Mouse (Mus musculus): ENCODE measurements around the gene Upk2. TPM values are rescaled to one million over a fixed set of nuclear protein-coding genes. Genes with fewer than 3 reads are reported as not detected.
A peak's percentile ranks its signal among the peaks of the same experiment; 100 is the strongest.

The Upk2 gene
- polyA plus RNA-seq, 1 experiment from 2014 or later = not detected

DNA sequence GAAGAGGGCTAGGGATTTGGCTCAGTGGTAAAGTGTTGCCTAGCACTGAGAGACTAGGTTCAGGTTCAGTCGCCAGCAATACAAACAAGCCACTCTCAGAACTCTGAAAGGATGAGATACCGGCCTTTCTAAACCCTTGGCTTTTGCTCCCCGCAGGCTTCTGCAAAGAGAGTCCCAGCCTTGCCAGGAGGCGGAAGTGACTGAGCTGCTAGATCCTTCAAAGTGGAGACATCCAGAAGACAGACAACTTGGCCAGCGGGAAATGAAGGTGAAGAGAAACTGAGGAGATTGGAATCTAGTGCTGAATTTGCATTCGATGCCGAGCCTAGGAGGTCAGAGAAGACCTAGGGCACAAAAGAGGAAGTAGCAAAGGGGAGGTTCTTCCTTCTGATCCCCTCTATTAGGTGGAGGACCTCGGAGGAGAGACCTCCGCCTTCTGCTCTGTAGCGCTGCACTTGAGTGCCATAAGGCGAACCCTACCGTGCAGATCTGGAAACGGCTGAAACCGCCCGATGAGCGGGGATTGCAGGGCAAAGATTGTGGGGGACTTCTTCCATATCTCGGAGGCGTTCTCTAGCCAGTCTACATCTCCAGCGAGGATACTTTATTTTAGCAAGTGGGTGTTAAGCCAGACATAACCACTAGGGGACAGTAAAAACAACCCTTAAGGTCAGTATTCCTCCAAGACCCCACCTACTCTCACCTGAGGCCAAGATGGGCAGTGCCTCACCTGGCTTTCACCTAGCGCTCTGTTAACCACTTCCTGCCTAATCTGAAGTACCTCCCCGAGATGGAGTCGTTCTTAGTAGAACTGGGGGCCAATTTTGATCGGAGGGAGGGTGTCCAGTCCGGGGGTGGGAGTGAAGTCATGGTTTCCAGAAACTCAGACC is 22.8 kb upstream of the Upk2 start:
- ATAC-seq (replicated peaks; ENCODE audit: extremely low read depth, insufficient read depth, low FRiP score) = no peak
- Histone ChIP-seq H3K9ac (ENCODE audit: low read length) (peak overlapping the region; percentile 86), H3K27me3 (ENCODE audit: control insufficient read depth, insufficient read depth, low read length) (no peaks in the 10 kb centered on the region), H3K4me2 (ENCODE audit: low read depth, low read length) (peak overlapping the region; percentile 95), H3K9me3 (replicated peaks; ENCODE audit: control insufficient read depth, low read length) (no peaks in the 10 kb centered on the region), H3K36me3 (ENCODE audit: control insufficient read depth, insufficient read depth) (no peaks in the 10 kb centered on the region), H3K4me3 (ENCODE audit: low read length) (peak overlapping the region; percentile 74), H3K27ac (ENCODE audit: low read length) (peak overlapping the region; percentile 97), H3K4me1 (ENCODE audit: control insufficient read depth, insufficient read depth, low read length) (peaks cover 26% of the 10 kb centered on the region)
- 7% methylated on average over 24 of the region's 24 CpGs for WGBS

- Histone ChIP-seq H3K4me2 (ENCODE audit: low read depth, low read length) (no peak overlapping the region), H3K9me3 (replicated peaks; ENCODE audit: control insufficient read depth, low read length) (no peaks in the 10 kb centered on the region), H3K27ac (ENCODE audit: low read length) (no peak overlapping the region), H3K27me3 (ENCODE audit: control insufficient read depth, insufficient read depth, low read length) (no peaks in the 10 kb centered on the region), H3K4me3 (ENCODE audit: low read length) (no peak overlapping the region), H3K4me1 (ENCODE audit: control insufficient read depth, insufficient read depth, low read length) (peaks cover 21% of the 10 kb centered on the region), H3K9ac (ENCODE audit: low read length) (no peak overlapping the region), H3K36me3 (ENCODE audit: control insufficient read depth, insufficient read depth) (no peaks in the 10 kb centered on the region)
- no peak for ATAC-seq (replicated peaks; ENCODE audit: extremely low read depth, insufficient read depth, low FRiP score)
- WGBS = 95% methylated on average over 3 of the region's 3 CpGs
These were observed 21.2 kb upstream of the Upk2 start for GRCm38 (mm10) chr9:44475936-44476335.

- no peaks in the 10 kb centered on the region for H3K9me3 ChIP-seq (replicated peaks; ENCODE audit: control insufficient read depth, low read length)
- 27% methylated on average over 1 of the region's 1 CpGs for WGBS
These were observed 19.6 kb upstream of the Upk2 start for GRCm38 (mm10) chr9:44474327-44474726.

GRCm38 (mm10) chr9:44473184-44473583 is 18.4 kb upstream of the Upk2 start:
- no peak overlapping the region for H3K4me2 ChIP-seq (ENCODE audit: low read depth, low read length)
- no peak overlapping the region for H3K4me3 ChIP-seq (ENCODE audit: low read length)
- H3K9me3 ChIP-seq (replicated peaks; ENCODE audit: control insufficient read depth, low read length) = no peaks in the 10 kb centered on the region
- peaks cover 13% of the 10 kb centered on the region for H3K4me1 ChIP-seq (ENCODE audit: control insufficient read depth, insufficient read depth, low read length)
- no peak overlapping the region for H3K27ac ChIP-seq (ENCODE audit: low read length)
- no peak overlapping the region for H3K9ac ChIP-seq (ENCODE audit: low read length)
- peaks cover 4% of the 10 kb centered on the region; the same call in 1 of the 2 replicates for H3K27me3 ChIP-seq (ENCODE audit: control insufficient read depth, insufficient read depth, low read length)
- no peaks in the 10 kb centered on the region for H3K36me3 ChIP-seq (ENCODE audit: control insufficient read depth, insufficient read depth)
- 56% methylated on average over 3 of the region's 3 CpGs for WGBS
- no peak for ATAC-seq (replicated peaks; ENCODE audit: extremely low read depth, insufficient read depth, low FRiP score)

More at GRCm38 (mm10) chr9:44474327-44474726, 19.6 kb upstream of the Upk2 start:
- no peak for ATAC-seq (replicated peaks; ENCODE audit: extremely low read depth, insufficient read depth, low FRiP score)
- Histone ChIP-seq H3K27me3 (ENCODE audit: control insufficient read depth, insufficient read depth, low read length) (peaks cover 2% of the 10 kb centered on the region; the same call in 1 of the 2 replicates), H3K36me3 (ENCODE audit: control insufficient read depth, insufficient read depth) (no peaks in the 10 kb centered on the region), H3K4me3 (ENCODE audit: low read length) (no peak overlapping the region), H3K27ac (ENCODE audit: low read length) (no peak overlapping the region), H3K9ac (ENCODE audit: low read length) (no peak overlapping the region), H3K4me1 (ENCODE audit: control insufficient read depth, insufficient read depth, low read length) (peaks cover 15% of the 10 kb centered on the region), H3K4me2 (ENCODE audit: low read depth, low read length) (no peak overlapping the region)

- no peaks in the 10 kb centered on the region for H3K4me1 ChIP-seq (ENCODE audit: control insufficient read depth, insufficient read depth, low read length)
- peaks cover 6% of the 10 kb centered on the region; the same call in 1 of the 2 replicates for H3K27me3 ChIP-seq (ENCODE audit: control insufficient read depth, insufficient read depth, low read length)
- ATAC-seq (replicated peaks; ENCODE audit: extremely low read depth, insufficient read depth, low FRiP score) = no peak
- no peaks in the 10 kb centered on the region for H3K36me3 ChIP-seq (ENCODE audit: control insufficient read depth, insufficient read depth)
- no peak overlapping the region for H3K9ac ChIP-seq (ENCODE audit: low read length)
- H3K27ac ChIP-seq (ENCODE audit: low read length) = no peak overlapping the region
- no peak overlapping the region for H3K4me3 ChIP-seq (ENCODE audit: low read length)
- WGBS = 52% methylated on average over 2 of the region's 2 CpGs
- no peaks in the 10 kb centered on the region for H3K9me3 ChIP-seq (replicated peaks; ENCODE audit: control insufficient read depth, low read length)
- no peak overlapping the region for H3K4me2 ChIP-seq (ENCODE audit: low read depth, low read length)
These were observed 14.0 kb upstream of the Upk2 start for GRCm38 (mm10) chr9:44468800-44469199.

GRCm38 (mm10) chr9:44468224-44468623 is 13.4 kb upstream of the Upk2 start:
- H3K36me3 ChIP-seq (ENCODE audit: control insufficient read depth, insufficient read depth) = no peaks in the 10 kb centered on the region

DNA sequence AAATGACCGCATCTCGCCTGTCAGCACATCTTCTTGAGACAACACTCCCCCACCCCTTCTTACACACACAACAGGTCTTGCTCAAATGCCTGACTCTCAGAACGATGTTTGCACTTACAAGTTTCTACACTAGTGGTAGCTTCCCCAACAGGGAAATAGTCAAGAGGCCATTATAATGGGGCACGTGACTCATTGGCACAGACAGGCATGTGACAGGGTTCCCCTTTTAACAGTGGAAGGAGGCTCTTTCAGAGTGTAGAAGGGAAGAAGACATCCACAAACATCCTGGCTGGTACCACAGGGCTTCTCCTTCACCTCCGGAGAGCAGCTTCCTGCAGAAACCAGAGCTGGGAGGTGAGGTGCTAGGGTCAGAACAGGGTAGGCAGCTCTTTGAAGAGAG is 7.2 kb upstream of the Upk2 start:
- Histone ChIP-seq H3K4me1 (ENCODE audit: control insufficient read depth, insufficient read depth, low read length) (no peaks in the 10 kb centered on the region), H3K9me3 (replicated peaks; ENCODE audit: control insufficient read depth, low read length) (no peaks in the 10 kb centered on the region), H3K4me2 (ENCODE audit: low read depth, low read length) (no peak overlapping the region), H3K27me3 (ENCODE audit: control insufficient read depth, insufficient read depth, low read length) (peaks cover 4% of the 10 kb centered on the region; the same call in 1 of the 2 replicates), H3K27ac (ENCODE audit: low read length) (no peak overlapping the region), H3K9ac (ENCODE audit: low read length) (no peak overlapping the region), H3K4me3 (ENCODE audit: low read length) (no peak overlapping the region), H3K36me3 (ENCODE audit: control insufficient read depth, insufficient read depth) (no peaks in the 10 kb centered on the region)
- ATAC-seq (replicated peaks; ENCODE audit: extremely low read depth, insufficient read depth, low FRiP score) = no peak
- 70% methylated on average over 5 of the region's 5 CpGs for WGBS

More at GRCm38 (mm10) chr9:44468224-44468623, 13.4 kb upstream of the Upk2 start:
- Histone ChIP-seq H3K9ac (ENCODE audit: low read length) (no peak overlapping the region), H3K4me3 (ENCODE audit: low read length) (no peak overlapping the region), H3K4me2 (ENCODE audit: low read depth, low read length) (no peak overlapping the region), H3K27ac (ENCODE audit: low read length) (no peak overlapping the region), H3K4me1 (ENCODE audit: control insufficient read depth, insufficient read depth, low read length) (no peaks in the 10 kb centered on the region), H3K9me3 (replicated peaks; ENCODE audit: control insufficient read depth, low read length) (no peaks in the 10 kb centered on the region), H3K27me3 (ENCODE audit: control insufficient read depth, insufficient read depth, low read length) (peaks cover 6% of the 10 kb centered on the region; the same call in 1 of the 2 replicates)
- no peak for ATAC-seq (replicated peaks; ENCODE audit: extremely low read depth, insufficient read depth, low FRiP score)
- 55% methylated on average over 7 of the region's 7 CpGs for WGBS

GRCm38 (mm10) chr9:44457035-44457742 is 2.4 kb upstream of the Upk2 start:
- Histone ChIP-seq H3K27ac (ENCODE audit: low read length) (no peak overlapping the region), H3K36me3 (ENCODE audit: control insufficient read depth, insufficient read depth) (no peaks in the 10 kb centered on the region), H3K9me3 (replicated peaks; ENCODE audit: control insufficient read depth, low read length) (no peaks in the 10 kb centered on the region), H3K27me3 (ENCODE audit: control insufficient read depth, insufficient read depth, low read length) (peaks cover 19% of the 10 kb centered on the region), H3K4me2 (ENCODE audit: low read depth, low read length) (no peak overlapping the region), H3K9ac (ENCODE audit: low read length) (no peak overlapping the region), H3K4me1 (ENCODE audit: control insufficient read depth, insufficient read depth, low read length) (peaks cover 3% of the 10 kb centered on the region; the same call in 1 of the 2 replicates), H3K4me3 (ENCODE audit: low read length) (no peak overlapping the region)
- 13% methylated on average over 11 of the region's 11 CpGs for WGBS
- ATAC-seq (replicated peaks; ENCODE audit: extremely low read depth, insufficient read depth, low FRiP score) = no peak

Data from heart, embryonic 16.5 days (tissue).